Mouse (Mus musculus) kidney, adult 2 months (tissue): ENCODE results near the gene Pced1b.

Source experiments
- CTCF ChIP-seq: fragments of 200-500 bp; conservative IDR thresholded peaks from 2 replicates; pipeline ENCODE4 v1.5.1; 2011; ENCODE audit warnings: low read depth, mild to moderate bottlenecking, control low read depth, low read length, moderate library complexity, mixed read lengths; ENCODE audit not compliant: insufficient read depth, insufficient read length
- POLR2A ChIP-seq: fragments of 200-500 bp; IDR thresholded peaks from one replicate; pipeline ENCODE4 v1.6.1; 2011; ENCODE audit warnings: low read depth, low read length, control low read depth

DNA sequence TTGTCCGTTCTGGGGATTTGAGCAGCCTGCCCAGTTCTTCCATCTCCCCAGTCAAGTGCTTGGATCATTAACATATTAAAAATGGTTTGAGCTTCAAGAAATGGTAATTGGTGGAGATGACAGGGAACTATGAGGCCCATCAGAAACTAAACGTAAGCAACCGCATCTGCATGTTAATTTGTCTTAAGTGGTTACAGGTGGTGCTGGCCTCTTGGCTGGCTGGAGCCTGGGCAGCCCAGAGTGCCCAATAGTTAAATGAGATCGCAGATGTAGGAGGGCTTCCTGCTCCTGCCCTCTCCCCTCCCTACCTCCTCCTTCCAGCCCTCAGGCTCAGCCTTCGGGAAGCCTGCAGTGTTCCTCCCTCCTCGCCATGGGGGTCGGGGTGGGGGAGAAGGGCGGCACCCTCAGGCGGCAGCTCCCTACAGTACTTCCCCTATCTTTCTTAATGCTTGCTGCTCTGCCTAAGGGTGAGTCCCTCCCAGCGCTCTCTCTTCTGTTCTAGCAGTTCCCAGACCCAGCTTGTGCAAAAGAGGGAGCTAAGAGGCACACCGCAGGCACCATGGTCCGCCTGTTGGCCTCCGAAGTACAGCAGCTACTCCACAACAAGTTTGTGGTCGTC lies 136.7 kb downstream of the Pced1b start:
- TF ChIP-seq POLR2A, result no peak
- no peak for TF ChIP-seq CTCF
